Mouse (Mus musculus) stomach, embryonic 16.5 days (tissue): Measurements from ENCODE around the gene Morn5. TPM values are rescaled to one million over a fixed set of nuclear protein-coding genes. Genes with fewer than 3 reads are reported as not detected.

Experiments used
- ATAC-seq: fragments of 200-750 bp; cut with Nextera tagmentation; 2 replicates; pipeline ENCODE4 v1.8.0; 2017; ENCODE audit warnings: moderate number of reproducible peaks, moderate TSS enrichment; ENCODE audit not compliant: insufficient read depth, low FRiP score
- H3K27ac ChIP-seq: fragments of 300-500 bp; sonication (generic); 2 replicates; pipeline ENCODE4 v1.5.1; 2014; ENCODE audit warnings: low read length
- H3K27me3 ChIP-seq: fragments of 300-500 bp; sonication (generic); 2 replicates; pipeline ENCODE4 v1.6.1; 2014; ENCODE audit warnings: low read length, control low read depth, mixed read lengths; ENCODE audit not compliant: control insufficient read depth, insufficient read depth
- H3K36me3 ChIP-seq: fragments of 300-500 bp; sonication (generic); 2 replicates; pipeline ENCODE4 v1.6.1; 2014; ENCODE audit warnings: low read length; ENCODE audit not compliant: control insufficient read depth, insufficient read depth
- H3K4me1 ChIP-seq: fragments of 300-500 bp; sonication (generic); 2 replicates; pipeline ENCODE4 v1.6.1; 2014; ENCODE audit warnings: low read length, control low read depth, mixed read lengths; ENCODE audit not compliant: control insufficient read depth, insufficient read depth
- H3K4me2 ChIP-seq: fragments of 300-500 bp; sonication (generic); 2 replicates; pipeline ENCODE4 v1.6.1; 2014; ENCODE audit warnings: low read depth, low read length, mixed read lengths
- H3K4me3 ChIP-seq: fragments of 300-500 bp; sonication (generic); replicated peaks from 2 replicates; pipeline ENCODE4 v1.5.1; 2014; ENCODE audit warnings: mild to moderate bottlenecking, low read length
- H3K9ac ChIP-seq: fragments of 300-500 bp; sonication (generic); 2 replicates; pipeline ENCODE4 v1.6.1; 2014; ENCODE audit warnings: low read length
- H3K9me3 ChIP-seq: fragments of 300-500 bp; sonication (generic); replicated peaks from 2 replicates; pipeline ENCODE4 v1.6.1; 2016; ENCODE audit warnings: low read length, control low read depth; ENCODE audit not compliant: control insufficient read depth
- WGBS: fragments of 180-500 bp; shearing (Covaris S2); extraction: QIAGEN DNeasy Blood & Tissue Kit; methylation state at CpG from one replicate; pipeline ENCODE4 v1.1.7; 2014; 5-methylcytosine and 5-hydroxymethylcytosine counted together
- polyA plus RNA-seq: library from polyadenylated mRNA; unstranded; fragments of >200 nt; fragmentation: Nextera tagmentation; extraction: Ambion mirVana; gene quantifications from 2 replicates; pipeline ENCODE4 v1.2.1, GENCODE M21; 2015

Gene Morn5
- polyA plus RNA-seq, 1 experiment from 2014 or later: 0.19 TPM

DNA sequence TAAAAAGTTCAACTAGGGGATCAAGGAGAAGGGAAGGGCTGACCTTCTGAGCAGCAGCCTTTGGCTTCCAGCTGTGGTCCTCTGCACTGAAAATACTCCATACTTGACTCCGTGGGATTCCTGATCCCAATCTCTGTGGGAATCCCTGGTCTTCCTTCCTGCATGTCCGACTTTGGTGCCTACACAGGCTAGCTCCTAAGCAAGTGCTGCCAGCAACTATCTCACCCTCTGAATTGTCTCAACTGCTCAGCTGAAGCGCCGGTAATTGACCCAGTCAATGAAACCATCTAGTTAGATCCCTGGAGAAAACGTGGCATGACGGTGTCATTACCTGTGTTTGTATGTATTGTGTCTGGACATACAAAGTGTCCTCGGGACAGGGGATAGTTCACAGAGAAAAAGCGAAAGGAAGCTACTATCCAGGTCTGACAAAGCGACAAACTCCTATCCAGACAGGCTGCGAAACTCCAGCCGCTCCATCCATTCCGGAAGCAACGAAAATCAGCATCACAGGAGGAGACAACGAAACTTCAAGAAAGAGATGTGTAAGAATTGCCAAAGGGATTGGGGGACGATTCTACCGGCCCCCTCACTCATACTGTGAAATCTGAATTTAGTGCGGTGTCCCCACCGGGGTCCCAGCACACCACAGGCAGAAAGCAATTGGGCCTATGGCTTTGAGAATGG lies 48.0 kb downstream of the Morn5 start:
- Histone ChIP-seq H3K27me3 (peaks cover 97% of the 10 kb centered on the region), H3K9ac (no peak overlapping the region), H3K4me3 (no peak overlapping the region), H3K27ac (no peak overlapping the region), H3K4me2 (no peak overlapping the region), H3K36me3 (no peaks in the 10 kb centered on the region), H3K9me3 (no peaks in the 10 kb centered on the region), H3K4me1 (peaks cover 6% of the 10 kb centered on the region; the same call in 1 of the 2 replicates)
- 7% methylated on average over 18 of the region's 18 CpGs for WGBS
- no peak for ATAC-seq

DNA sequence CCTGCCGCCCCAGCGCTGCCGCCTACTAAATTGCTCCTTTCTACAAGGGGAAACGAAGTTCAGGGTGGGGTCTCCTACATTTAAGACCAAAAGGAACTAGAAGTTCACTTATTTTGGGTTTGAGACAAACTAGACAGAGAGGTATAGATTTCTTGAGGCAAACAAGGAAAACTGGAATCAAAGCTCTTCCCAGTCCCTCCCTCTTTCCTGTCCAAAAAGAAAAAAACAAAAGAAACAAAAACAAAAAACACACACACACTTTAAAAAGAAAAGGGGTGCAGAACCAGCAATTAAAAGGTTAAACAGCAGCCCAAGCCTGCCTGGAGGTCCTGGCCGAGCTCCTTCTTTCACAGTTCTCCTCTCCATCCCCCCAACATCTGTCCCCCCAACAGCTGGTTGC lies 48.8 kb downstream of the Morn5 start:
- ATAC-seq: no peak
- 7% methylated on average over 5 of the region's 5 CpGs for WGBS
- no peak overlapping the region for H3K27ac ChIP-seq
- no peak overlapping the region for H3K4me2 ChIP-seq
- no peaks in the 10 kb centered on the region for H3K9me3 ChIP-seq
- no peak overlapping the region for H3K4me3 ChIP-seq
- H3K4me1 ChIP-seq: peaks cover 13% of the 10 kb centered on the region
- H3K27me3 ChIP-seq: peaks cover 98% of the 10 kb centered on the region
- no peaks in the 10 kb centered on the region for H3K36me3 ChIP-seq
- H3K9ac ChIP-seq: no peak overlapping the region

GRCm38 (mm10) chr2:36099739-36100138 lies 50.5 kb downstream of the Morn5 start:
- peaks cover 25% of the 10 kb centered on the region for H3K4me1 ChIP-seq
- H3K27ac ChIP-seq: no peak overlapping the region
- no peaks in the 10 kb centered on the region for H3K36me3 ChIP-seq
- H3K27me3 ChIP-seq: peaks cover 98% of the 10 kb centered on the region
- no peak overlapping the region for H3K4me2 ChIP-seq
- no peaks in the 10 kb centered on the region for H3K9me3 ChIP-seq
- no peak overlapping the region for H3K9ac ChIP-seq
- H3K4me3 ChIP-seq: no peak overlapping the region
- no peak for ATAC-seq
- WGBS: 12% methylated on average over 6 of the region's 6 CpGs

- Histone ChIP-seq H3K36me3 (no peaks in the 10 kb centered on the region), H3K4me2 (peak overlapping the region; percentile 79), H3K27ac (no peak overlapping the region), H3K9ac (no peak overlapping the region), H3K4me1 (peaks cover 36% of the 10 kb centered on the region), H3K27me3 (peaks cover 98% of the 10 kb centered on the region), H3K4me3 (peak overlapping the region; percentile 16), H3K9me3 (no peaks in the 10 kb centered on the region)
- 6% methylated on average over 28 of the region's 28 CpGs for WGBS
- no peak for ATAC-seq
These were observed 52.8 kb downstream of the Morn5 start for GRCm38 (mm10) chr2:36101866-36102558.

DNA sequence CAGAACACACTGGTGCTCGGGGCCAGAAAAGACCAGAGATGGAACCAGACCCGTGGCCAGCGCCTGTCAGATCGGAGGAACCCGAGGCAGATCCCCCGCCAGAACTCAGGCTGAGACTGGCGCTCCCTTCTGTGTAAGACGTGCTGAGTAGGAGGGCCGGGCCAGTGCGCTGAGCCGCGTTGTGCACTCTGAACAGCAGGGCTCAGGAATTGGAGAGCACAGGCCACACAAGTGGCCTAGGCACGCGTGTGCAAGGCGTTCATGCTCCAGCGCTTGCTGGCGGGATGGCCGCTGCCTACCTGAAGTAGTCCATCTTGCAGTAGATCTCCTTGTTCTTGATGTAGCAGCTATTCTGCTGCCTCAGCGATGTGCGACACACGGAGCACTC lies 53.3 kb downstream of the Morn5 start:
- H3K9ac ChIP-seq: no peak overlapping the region
- WGBS: 2% methylated on average over 21 of the region's 21 CpGs
- no peaks in the 10 kb centered on the region for H3K36me3 ChIP-seq
- H3K4me2 ChIP-seq: peak overlapping the region; percentile 79
- H3K4me3 ChIP-seq: peak overlapping the region; percentile 16
- peaks cover 97% of the 10 kb centered on the region for H3K27me3 ChIP-seq
- peaks cover 36% of the 10 kb centered on the region for H3K4me1 ChIP-seq
- no peaks in the 10 kb centered on the region for H3K9me3 ChIP-seq
- H3K27ac ChIP-seq: no peak overlapping the region
- no peak; the same call in 1 of the 2 replicates for ATAC-seq

- Histone ChIP-seq H3K36me3 (no peaks in the 10 kb centered on the region), H3K4me1 (peaks cover 36% of the 10 kb centered on the region), H3K4me3 (peak overlapping the region; percentile 50), H3K9me3 (no peaks in the 10 kb centered on the region), H3K9ac (no peak overlapping the region), H3K27ac (no peak overlapping the region), H3K4me2 (peak overlapping the region; percentile 79), H3K27me3 (peaks cover 98% of the 10 kb centered on the region)
- ATAC-seq: no peak
- WGBS: 5% methylated on average over 21 of the region's 21 CpGs
These were observed 53.9 kb downstream of the Morn5 start for GRCm38 (mm10) chr2:36103069-36103554.

DNA sequence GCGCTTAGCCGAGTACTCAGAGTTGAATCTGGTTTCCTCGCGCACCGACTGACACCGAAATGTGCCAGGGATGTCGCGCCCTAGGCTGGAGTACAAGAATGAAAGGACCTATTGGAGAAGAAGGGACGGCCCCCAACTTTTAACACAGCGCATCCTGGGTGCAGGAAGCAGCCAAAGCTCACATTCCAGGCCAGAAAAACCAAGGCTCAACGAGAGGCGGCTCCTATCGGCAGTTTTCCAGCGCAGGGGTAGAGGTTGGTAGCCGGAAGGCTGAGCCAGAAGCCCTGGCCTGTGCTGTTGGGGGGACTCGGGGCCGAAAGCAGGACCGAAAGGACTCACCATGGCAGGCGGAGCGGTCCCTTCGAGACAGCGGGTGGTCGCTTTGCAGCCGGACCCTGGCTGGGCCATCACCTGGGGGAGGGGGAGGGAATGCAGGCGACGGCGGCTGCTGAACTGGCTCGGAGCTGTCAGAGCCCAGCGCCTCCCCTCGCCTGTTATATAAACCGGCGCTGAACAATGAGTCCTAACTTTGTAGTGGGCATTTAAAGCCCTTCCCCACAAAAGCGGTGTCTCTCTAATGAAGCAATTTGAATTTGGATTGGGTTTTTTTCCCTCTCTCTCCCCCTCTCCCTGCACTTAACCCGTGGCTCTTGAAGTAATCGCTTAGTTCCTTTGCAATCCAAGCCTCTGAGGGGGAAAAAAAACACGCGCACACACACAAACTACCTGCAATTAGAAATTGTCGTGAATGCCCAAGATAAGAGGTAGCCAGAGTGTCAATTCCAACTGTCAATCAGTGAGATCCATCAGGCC lies 54.5 kb downstream of the Morn5 start:
- H3K4me3 ChIP-seq: peak overlapping the region; percentile 50
- H3K27me3 ChIP-seq: peaks cover 93% of the 10 kb centered on the region
- no peaks in the 10 kb centered on the region for H3K9me3 ChIP-seq
- WGBS: 3% methylated on average over 38 of the region's 38 CpGs
- peaks cover 36% of the 10 kb centered on the region for H3K4me1 ChIP-seq
- ATAC-seq: no peak
- H3K4me2 ChIP-seq: peak overlapping the region; percentile 79
- no peak overlapping the region for H3K27ac ChIP-seq
- no peak overlapping the region for H3K9ac ChIP-seq
- H3K36me3 ChIP-seq: no peaks in the 10 kb centered on the region

GRCm38 (mm10) chr2:36104436-36104955 lies 55.2 kb downstream of the Morn5 start:
- Histone ChIP-seq H3K27ac (no peak overlapping the region; the same call in 1 of the 2 replicates), H3K27me3 (peaks cover 90% of the 10 kb centered on the region), H3K4me1 (peaks cover 36% of the 10 kb centered on the region), H3K9ac (peak overlapping the region; percentile 39; the same call in 1 of the 2 replicates), H3K36me3 (no peaks in the 10 kb centered on the region), H3K9me3 (no peaks in the 10 kb centered on the region), H3K4me3 (peak overlapping the region; percentile 50), H3K4me2 (peak overlapping the region; percentile 79)
- 1% methylated on average over 32 of the region's 32 CpGs for WGBS
- no peak for ATAC-seq
